Mouse (Mus musculus): ENCODE results near the gene Atad5. TPM values are rescaled to one million over a fixed set of nuclear protein-coding genes. Genes with fewer than 3 reads are reported as not detected.

The Atad5 gene
- polyA plus RNA-seq, 1 experiment from 2014 or later: 4.6 TPM

DNA sequence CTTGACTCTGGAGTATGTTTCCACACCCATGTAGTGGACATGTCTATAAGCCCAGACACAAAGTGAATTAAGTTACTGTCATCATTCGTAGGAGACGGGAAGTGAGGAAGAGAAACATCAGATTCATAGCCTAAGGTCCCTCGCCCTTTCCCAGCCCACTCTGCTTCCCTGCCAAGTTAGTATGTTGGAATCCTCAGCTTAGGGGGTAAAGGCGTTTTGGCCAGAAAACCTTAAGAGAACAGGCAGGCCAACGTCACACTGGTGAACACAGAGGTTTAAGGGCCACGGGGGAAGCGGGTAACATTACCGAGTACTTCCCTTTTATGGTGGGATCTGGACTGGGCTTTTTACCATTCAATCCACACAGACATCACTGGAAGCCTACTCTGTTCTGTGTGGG, 66.3 kb downstream of the Atad5 start:
- H3K9me3 ChIP-seq: no peaks in the 10 kb centered on the region
- no peak overlapping the region for H3K27ac ChIP-seq (replicated peaks)
- peaks cover 9% of the 10 kb centered on the region for H3K4me1 ChIP-seq (replicated peaks)
- H3K9ac ChIP-seq: no peak overlapping the region
- no peak for ATAC-seq (ENCODE audit: low FRiP score, low read depth)
- no peak overlapping the region for H3K4me2 ChIP-seq
- 89% methylated on average over 8 of the region's 8 CpGs for WGBS
- no peaks in the 10 kb centered on the region for H3K36me3 ChIP-seq
- peaks cover 32% of the 10 kb centered on the region for H3K27me3 ChIP-seq
- no peak overlapping the region for H3K4me3 ChIP-seq

DNA sequence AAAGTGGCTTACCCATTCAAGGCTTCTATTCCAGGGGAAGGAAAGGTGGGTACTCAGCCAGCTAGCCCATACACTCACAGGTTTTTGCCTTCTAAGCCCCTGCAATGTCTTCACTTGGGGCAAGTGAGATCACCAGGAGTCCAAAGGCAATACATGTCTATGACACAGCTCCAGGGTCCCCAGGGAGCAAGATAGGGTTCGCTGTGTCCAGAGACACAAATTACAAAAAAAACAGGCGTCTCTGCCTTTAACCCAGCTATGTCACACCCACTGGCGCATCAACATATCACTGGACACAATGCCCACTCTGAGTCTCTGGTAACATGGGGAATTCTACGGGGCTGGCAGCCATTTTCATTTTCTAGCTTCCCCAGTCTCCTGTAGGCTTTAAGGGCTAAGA, 66.8 kb downstream of the Atad5 start:
- Histone ChIP-seq H3K4me1 (replicated peaks) (peaks cover 9% of the 10 kb centered on the region), H3K36me3 (no peaks in the 10 kb centered on the region), H3K27me3 (peaks cover 32% of the 10 kb centered on the region), H3K4me2 (no peak overlapping the region), H3K4me3 (no peak overlapping the region), H3K9me3 (no peaks in the 10 kb centered on the region), H3K27ac (replicated peaks) (no peak overlapping the region), H3K9ac (no peak overlapping the region)
- ATAC-seq (ENCODE audit: low FRiP score, low read depth): no peak
- 83% methylated on average over 4 of the region's 4 CpGs for WGBS

DNA sequence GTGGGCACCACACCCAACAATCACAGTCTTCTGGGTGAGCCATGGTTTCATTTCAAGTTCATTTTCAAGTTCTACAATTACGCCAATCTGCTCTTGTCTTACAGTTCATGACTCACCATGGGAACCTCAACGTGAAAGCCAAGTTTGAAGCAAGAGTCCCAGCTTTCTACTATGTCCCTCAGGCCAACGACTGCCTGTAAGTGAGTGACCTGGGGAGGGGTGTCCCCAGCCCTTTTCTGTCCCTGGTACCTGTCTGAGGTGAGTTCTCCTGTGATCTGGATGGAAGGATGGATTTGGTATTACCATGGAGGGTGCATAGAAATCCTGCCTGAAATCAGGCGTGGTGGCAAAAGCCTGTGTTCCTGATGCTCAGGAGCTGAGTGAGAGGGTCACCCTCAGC, 67.6 kb downstream of the Atad5 start:
- Histone ChIP-seq H3K4me2 (no peak overlapping the region), H3K27me3 (peaks cover 32% of the 10 kb centered on the region), H3K36me3 (no peaks in the 10 kb centered on the region), H3K4me3 (no peak overlapping the region), H3K27ac (replicated peaks) (no peak overlapping the region), H3K4me1 (replicated peaks) (peaks cover 9% of the 10 kb centered on the region), H3K9me3 (no peaks in the 10 kb centered on the region), H3K9ac (no peak overlapping the region)
- ATAC-seq (ENCODE audit: low FRiP score, low read depth): no peak
- WGBS: 79% methylated on average over 4 of the region's 4 CpGs

DNA sequence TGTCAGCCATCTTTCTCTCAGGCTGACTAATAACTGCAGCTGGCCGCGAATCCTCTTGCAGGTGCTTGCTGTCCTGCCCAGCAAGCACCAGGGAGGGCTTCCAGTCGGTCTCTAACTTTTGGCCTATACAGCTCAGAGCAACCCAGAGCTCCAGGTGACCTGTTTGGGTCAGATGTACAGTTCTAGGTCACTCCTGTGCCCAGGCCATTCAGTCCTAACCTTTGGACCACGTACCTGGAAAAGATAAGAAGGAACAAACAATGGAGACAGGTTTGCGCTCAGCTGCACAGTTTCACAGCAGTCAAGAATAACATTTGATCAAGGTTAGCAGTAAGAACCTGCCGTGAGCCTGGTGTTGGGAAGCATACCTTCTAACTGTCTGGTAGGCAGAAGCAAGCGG, 69.8 kb downstream of the Atad5 start:
- H3K4me3 ChIP-seq: no peak overlapping the region
- no peaks in the 10 kb centered on the region for H3K9me3 ChIP-seq
- H3K27ac ChIP-seq (replicated peaks): no peak overlapping the region
- no peak for ATAC-seq (ENCODE audit: low FRiP score, low read depth)
- H3K27me3 ChIP-seq: peaks cover 20% of the 10 kb centered on the region
- H3K36me3 ChIP-seq: no peaks in the 10 kb centered on the region
- H3K4me1 ChIP-seq (replicated peaks): peaks cover 5% of the 10 kb centered on the region
- no peak overlapping the region for H3K9ac ChIP-seq
- no peak overlapping the region for H3K4me2 ChIP-seq
- 88% methylated on average over 7 of the region's 7 CpGs for WGBS

DNA sequence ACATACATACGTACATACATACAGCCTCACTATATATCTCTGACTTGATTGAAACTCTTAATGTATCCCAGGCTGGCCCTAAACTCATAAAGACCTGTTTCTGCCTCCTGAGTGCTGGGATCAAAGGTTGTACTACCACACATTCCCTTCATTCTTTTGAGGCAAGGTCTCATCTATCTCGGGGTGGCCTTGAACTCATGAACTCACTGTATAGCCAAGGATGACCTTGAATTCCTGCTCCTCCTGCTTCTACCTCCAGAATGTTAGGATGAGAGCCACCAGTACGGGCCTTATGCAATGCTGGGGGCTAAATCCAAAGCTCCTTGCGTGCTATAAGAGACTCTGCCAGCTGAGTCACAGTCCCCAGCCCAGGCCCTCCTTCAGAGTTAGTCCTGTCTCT, 71.8 kb downstream of the Atad5 start:
- H3K27me3 ChIP-seq: peaks cover 3% of the 10 kb centered on the region
- H3K9ac ChIP-seq: no peak overlapping the region
- H3K4me2 ChIP-seq: no peak overlapping the region
- H3K4me3 ChIP-seq: no peak overlapping the region
- no peaks in the 10 kb centered on the region for H3K4me1 ChIP-seq (replicated peaks)
- no peak for ATAC-seq (ENCODE audit: low FRiP score, low read depth)
- H3K9me3 ChIP-seq: no peaks in the 10 kb centered on the region
- no peak overlapping the region for H3K27ac ChIP-seq (replicated peaks)
- WGBS: 89% methylated on average over 4 of the region's 4 CpGs
- no peaks in the 10 kb centered on the region for H3K36me3 ChIP-seq

DNA sequence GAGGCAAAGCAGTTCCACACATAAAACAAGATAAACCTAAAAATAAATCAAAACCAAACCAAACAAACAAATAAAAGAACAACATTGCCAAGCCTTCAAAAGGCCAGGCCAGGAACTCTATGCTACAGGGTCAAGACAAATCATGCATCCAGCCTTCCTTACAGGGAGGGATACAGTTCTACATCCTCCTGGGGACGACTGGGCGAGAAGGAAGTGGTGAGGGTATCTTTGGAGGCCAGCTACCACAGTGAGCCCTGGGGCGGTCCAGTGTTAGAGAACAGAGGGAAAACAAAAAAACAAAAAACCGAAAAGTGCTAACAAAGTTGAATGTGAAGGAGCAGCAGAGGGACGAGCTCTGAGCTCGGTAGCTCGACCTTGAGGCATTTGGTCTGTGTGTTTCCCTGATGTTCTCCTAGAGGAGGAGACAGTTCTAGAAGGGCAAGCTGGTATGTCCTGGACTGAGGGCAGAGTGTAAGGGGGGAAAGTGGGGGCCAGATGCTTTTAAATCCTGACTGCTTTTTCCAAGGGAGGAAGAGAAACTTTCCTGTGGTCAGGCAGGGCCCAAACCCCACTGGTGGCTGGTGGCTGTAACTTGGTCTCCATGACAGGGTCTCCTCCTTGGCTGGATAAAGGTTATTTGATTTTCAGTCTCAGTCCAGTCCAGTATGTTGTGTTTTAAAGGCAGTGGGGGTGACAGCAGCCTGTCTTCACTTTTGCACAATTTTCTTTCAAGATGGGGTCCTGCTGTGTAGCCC, 74.3 kb downstream of the Atad5 start:
- Histone ChIP-seq H3K9me3 (no peaks in the 10 kb centered on the region), H3K9ac (no peak overlapping the region), H3K27me3 (no peaks in the 10 kb centered on the region), H3K36me3 (no peaks in the 10 kb centered on the region), H3K27ac (replicated peaks) (no peak overlapping the region), H3K4me3 (no peak overlapping the region), H3K4me1 (replicated peaks) (no peaks in the 10 kb centered on the region), H3K4me2 (no peak overlapping the region)
- 74% methylated on average over 7 of the region's 7 CpGs for WGBS
- no peak for ATAC-seq (ENCODE audit: low FRiP score, low read depth)

DNA sequence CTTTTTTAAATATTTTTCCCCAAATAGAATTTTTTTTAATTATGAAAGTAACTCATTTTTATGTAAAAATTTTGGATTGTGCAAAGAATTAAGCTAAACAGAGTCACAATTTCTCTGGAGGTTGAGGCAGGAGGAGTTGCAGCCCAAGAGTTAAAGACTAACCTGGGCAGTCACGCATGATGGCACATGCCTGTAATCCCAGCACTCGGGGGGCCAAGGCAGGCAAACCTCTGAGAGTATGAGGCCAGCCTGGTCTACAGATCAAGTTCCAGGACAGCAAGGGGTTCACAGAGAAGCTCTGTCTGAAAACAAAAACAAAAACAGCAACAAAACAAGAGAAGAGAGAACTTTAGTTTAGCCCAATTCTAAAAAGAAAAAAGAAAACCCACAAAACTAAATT, 75.0 kb downstream of the Atad5 start:
- no peaks in the 10 kb centered on the region for H3K4me1 ChIP-seq (replicated peaks)
- no peak overlapping the region for H3K4me2 ChIP-seq
- H3K9me3 ChIP-seq: no peaks in the 10 kb centered on the region
- WGBS: 52% methylated on average over 2 of the region's 2 CpGs
- no peaks in the 10 kb centered on the region for H3K27me3 ChIP-seq
- H3K9ac ChIP-seq: no peak overlapping the region
- H3K4me3 ChIP-seq: no peak overlapping the region
- ATAC-seq (ENCODE audit: low FRiP score, low read depth): no peak
- H3K27ac ChIP-seq (replicated peaks): no peak overlapping the region
- H3K36me3 ChIP-seq: no peaks in the 10 kb centered on the region

DNA sequence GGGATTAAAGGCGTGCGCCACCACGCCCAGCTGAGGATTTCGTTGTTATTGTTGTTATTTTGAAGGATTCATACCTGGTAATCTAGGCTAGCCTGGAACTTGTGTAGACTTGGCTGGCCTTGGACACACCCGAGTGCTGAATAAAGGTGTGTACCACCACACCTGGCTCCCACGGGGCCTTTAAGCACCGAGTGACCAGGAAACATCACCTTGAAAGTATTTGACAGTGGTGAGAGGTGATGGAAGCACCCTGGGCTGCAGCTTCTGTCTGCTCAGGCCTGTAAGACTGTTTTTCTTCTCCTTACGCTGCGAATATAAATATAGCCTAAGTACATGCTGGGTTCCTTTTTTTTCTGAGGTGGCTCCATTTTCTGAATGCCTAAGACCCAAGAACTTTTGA, 78.9 kb downstream of the Atad5 start:
- no peak for ATAC-seq (ENCODE audit: low FRiP score, low read depth)
- H3K4me1 ChIP-seq (replicated peaks): no peaks in the 10 kb centered on the region
- H3K9ac ChIP-seq: no peak overlapping the region
- no peak overlapping the region for H3K4me3 ChIP-seq
- 95% methylated on average over 9 of the region's 9 CpGs for WGBS
- H3K4me2 ChIP-seq: no peak overlapping the region
- H3K27me3 ChIP-seq: no peaks in the 10 kb centered on the region
- no peaks in the 10 kb centered on the region for H3K36me3 ChIP-seq
- H3K27ac ChIP-seq (replicated peaks): no peak overlapping the region
- H3K9me3 ChIP-seq: no peaks in the 10 kb centered on the region

DNA sequence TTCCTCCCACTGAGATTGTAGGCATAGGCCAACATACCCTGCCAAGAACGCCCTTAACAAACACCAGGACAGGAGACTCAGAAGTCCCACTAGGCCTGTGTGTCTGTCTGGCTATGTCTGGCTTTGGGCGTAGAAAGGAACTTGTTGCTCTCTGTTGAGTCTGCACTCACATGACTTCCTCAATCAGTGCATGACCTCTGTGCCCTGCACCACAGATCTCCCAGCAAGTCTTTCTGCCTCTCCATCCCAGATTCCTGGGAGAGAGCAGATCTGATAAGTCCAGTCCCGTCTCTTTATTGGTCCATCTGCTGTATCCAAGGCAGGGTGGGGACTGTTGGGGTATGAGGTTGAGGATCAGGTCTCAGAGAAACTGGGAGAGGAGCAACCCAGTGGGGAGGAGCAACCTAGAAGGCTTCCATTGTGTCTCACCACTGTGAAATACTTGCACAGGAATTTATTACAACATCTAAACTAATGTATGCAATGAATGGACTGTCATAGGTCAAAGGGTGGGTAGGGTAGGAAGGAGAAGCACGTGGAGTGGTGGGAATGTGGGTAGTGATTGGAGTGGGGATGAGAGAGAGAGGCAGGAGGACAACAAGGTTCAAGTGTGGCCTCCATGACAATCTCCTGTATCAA, 79.5 kb downstream of the Atad5 start:
- Histone ChIP-seq H3K27me3 (no peaks in the 10 kb centered on the region), H3K27ac (replicated peaks) (no peak overlapping the region), H3K4me3 (no peak overlapping the region), H3K4me2 (no peak overlapping the region), H3K9me3 (no peaks in the 10 kb centered on the region), H3K9ac (no peak overlapping the region), H3K4me1 (replicated peaks) (no peaks in the 10 kb centered on the region), H3K36me3 (no peaks in the 10 kb centered on the region)
- 82% methylated on average over 4 of the region's 4 CpGs for WGBS
- ATAC-seq (ENCODE audit: low FRiP score, low read depth): no peak

DNA sequence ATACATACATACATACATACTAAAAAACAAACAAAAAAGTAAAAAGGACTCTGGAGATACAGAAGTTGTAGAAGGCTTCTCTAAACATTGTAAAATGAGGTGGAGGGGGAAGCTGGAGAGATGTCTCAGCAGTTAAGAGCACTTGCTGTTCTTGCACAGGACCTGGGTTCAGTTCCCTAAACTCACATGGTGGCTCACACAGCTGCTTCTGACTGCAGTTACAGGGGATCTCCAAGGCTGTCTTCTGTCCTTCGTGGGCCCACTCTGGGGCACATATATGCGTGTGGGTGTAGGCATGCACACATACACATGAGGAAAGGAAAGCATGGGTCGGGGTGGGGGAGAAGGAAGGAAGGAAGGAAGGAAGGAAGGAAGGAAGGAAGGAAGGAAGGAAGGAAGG, 80.4 kb downstream of the Atad5 start:
- no peaks in the 10 kb centered on the region for H3K36me3 ChIP-seq
- H3K4me1 ChIP-seq (replicated peaks): no peaks in the 10 kb centered on the region
- ATAC-seq (ENCODE audit: low FRiP score, low read depth): no peak
- H3K4me3 ChIP-seq: no peak overlapping the region
- H3K9ac ChIP-seq: no peak overlapping the region
- H3K4me2 ChIP-seq: no peak overlapping the region
- no peak overlapping the region for H3K27ac ChIP-seq (replicated peaks)
- 88% methylated on average over 3 of the region's 3 CpGs for WGBS
- H3K9me3 ChIP-seq: no peaks in the 10 kb centered on the region
- no peaks in the 10 kb centered on the region for H3K27me3 ChIP-seq

DNA sequence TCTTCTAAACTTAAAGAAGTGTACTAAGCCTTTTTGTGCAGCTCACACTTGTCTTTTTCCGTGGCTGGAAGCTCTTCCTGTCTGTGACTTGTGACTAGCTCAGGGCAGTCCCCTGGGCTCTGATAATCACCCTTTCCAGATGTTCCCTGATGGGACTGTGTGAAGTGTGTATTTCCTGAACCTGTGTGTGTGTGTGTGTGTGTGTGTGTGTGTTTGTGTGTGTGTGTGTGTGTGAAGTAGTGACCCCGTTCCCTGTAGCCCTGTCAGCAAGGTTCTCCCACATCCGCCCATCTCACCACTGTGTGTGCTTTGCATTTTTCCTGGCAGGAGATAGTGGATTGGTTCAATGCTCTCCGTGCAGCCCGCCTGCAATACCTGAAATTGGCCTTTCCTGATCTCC, 81.2 kb downstream of the Atad5 start:
- WGBS: 84% methylated on average over 5 of the region's 5 CpGs
- no peaks in the 10 kb centered on the region for H3K4me1 ChIP-seq (replicated peaks)
- H3K36me3 ChIP-seq: no peaks in the 10 kb centered on the region
- H3K27ac ChIP-seq (replicated peaks): no peak overlapping the region
- ATAC-seq (ENCODE audit: low FRiP score, low read depth): no peak
- no peak overlapping the region for H3K9ac ChIP-seq
- H3K27me3 ChIP-seq: no peaks in the 10 kb centered on the region
- no peak overlapping the region for H3K4me3 ChIP-seq
- no peak overlapping the region for H3K4me2 ChIP-seq
- no peaks in the 10 kb centered on the region for H3K9me3 ChIP-seq

DNA sequence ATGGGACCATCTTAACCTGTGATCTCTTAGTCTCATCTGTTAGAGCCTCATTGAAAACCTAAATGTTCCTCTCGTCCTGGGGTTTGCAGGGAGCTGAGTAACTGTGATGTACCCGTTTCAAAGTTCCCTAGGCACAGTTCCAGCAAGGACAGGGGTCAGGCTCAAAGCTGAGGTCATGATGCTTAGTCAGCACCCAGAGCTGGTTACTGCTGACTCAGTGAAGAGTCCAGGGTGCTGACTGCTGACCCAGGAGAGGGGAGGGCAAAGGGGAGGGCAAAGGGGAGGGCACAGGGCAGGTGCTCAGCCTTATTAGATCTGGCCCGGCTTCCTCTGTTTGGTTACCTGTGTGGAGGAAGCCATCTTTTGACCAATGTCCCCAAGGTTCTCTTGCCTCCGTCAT, 82.7 kb downstream of the Atad5 start:
- Histone ChIP-seq H3K36me3 (no peaks in the 10 kb centered on the region), H3K4me2 (no peak overlapping the region), H3K27me3 (no peaks in the 10 kb centered on the region), H3K4me1 (replicated peaks) (no peaks in the 10 kb centered on the region), H3K9ac (no peak overlapping the region), H3K4me3 (no peak overlapping the region), H3K9me3 (no peaks in the 10 kb centered on the region), H3K27ac (replicated peaks) (no peak overlapping the region)
- WGBS: 73% methylated on average over 4 of the region's 4 CpGs
- no peak for ATAC-seq (ENCODE audit: low FRiP score, low read depth)

Data from hindbrain, embryonic 15.5 days (tissue).